Mouse (Mus musculus) hematopoietic stem cell, adult 5-6 weeks (primary cell): ENCODE results near the gene Tmco4. TPM values are rescaled to one million over a fixed set of nuclear protein-coding genes. Genes with fewer than 3 reads are reported as not detected.

Source experiments
- ATAC-seq, 2 experiments: fragments of 125-278 bp in 1 of 2; replicated peaks in 1 of 2; 2 replicates each; pipeline ENCODE4 v1.8.0; 2016 to 2017; ENCODE audit warnings: inconsistent platforms in 2 of 2, mild to moderate bottlenecking in 2 of 2, moderate number of reproducible peaks in 2 of 2, low read depth in 1 of 2, moderate TSS enrichment in 1 of 2; ENCODE audit not compliant: low FRiP score in 2 of 2, poor library complexity in 2 of 2, severe bottlenecking in 2 of 2, insufficient read depth in 1 of 2, low TSS enrichment in 1 of 2
- total RNA-seq: library from RNA; stranded (forward); fragments of 172-1452, 232-1000 nt; gene quantifications from 2 replicates; pipeline ENCODE4 v1.2.3, GENCODE M21; 2017

The Tmco4 gene
- total RNA-seq, 1 experiment from 2014 or later, result 14.0 TPM

GRCm38 (mm10) chr4:139092356-139093195 lies 119.9 kb downstream of the Tmco4 start, which contains the start of gene Nbl1:
TSS of gene Nbl1 (minus strand) at chr4:139092993.
- no peak for ATAC-seq

GRCm38 (mm10) chr4:139093196-139093530 lies 120.5 kb downstream of the Tmco4 start:
- no peak for ATAC-seq

DNA sequence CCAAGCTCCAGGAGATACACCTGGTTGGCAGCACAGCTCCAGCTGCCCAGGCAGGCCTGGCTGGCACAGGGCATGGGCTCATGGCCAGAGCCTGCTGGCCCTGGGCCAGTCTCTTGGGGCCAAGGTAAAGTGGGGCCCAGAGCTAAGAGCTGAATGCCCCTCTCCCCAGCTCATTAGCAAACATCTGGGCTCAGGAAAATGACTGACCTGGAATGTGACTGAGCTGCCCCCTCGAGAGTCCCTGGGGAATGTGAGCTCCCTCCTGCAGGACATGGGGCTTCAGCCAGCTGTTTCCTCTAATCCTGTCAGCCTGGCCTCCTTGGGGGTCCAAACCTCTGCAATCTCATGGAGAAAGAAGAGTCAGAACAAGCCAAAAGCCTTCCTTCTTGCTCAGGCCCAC lies 122.7 kb downstream of the Tmco4 start:
- no peak for ATAC-seq

DNA sequence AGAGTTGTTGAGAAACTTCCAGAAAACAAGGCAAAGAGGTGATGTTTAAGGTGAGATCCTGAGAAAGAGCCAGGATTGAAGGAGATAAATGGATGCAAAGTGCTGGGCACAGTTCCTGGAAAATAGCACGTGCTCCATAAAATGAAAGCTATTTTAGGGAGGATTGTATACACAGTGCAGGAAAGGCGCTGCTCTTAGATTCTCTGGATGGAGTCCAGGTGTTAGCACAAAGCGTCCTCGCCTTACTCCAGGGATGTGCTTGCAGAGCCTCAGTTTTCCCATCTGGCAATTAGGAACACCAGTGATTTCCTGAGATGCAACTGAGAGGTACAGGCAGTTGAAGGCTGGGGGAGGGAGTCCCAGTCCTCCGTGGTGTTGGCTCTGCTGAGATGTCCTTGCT lies 123.5 kb downstream of the Tmco4 start:
- ATAC-seq, result no peak

DNA sequence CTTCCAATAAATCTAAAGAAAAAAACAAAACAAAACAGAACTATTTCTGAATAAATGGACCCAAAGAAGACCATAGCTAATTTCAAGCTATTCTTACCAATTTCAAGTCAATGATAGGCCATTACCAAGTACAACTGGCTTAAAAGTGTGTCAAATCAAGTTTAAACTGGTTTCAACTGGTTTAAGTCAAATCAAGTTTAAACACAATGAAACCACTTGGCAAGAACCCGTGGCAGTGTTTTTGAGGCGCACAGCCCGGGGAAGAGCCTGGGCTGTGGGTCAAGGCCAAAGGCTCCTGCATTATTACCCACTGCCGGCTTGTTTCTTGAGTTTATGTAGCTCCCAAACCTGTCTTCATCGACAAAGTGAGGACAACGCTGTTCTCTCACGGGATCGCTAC lies 127.6 kb downstream of the Tmco4 start:
- ATAC-seq, result no peak

- no peak for ATAC-seq
These were observed 128.9 kb downstream of the Tmco4 start for GRCm38 (mm10) chr4:139101546-139101945.

- no peak for ATAC-seq
These were observed 132.8 kb downstream of the Tmco4 start for GRCm38 (mm10) chr4:139105453-139105852.

Other genes with a start within 250 kb of the Tmco4 start
- gene Pla2g2c, start 248.1 kb upstream of the Tmco4 start, total RNA-seq, result not detected in 2 replicates
- not detected in 2 replicates for gene Ubxn10, start 235.7 kb upstream of the Tmco4 start, total RNA-seq
- gene Pla2g2f, start 215.3 kb upstream of the Tmco4 start, total RNA-seq, result not detected in 2 replicates
- gene Pla2g2d, start 197.2 kb upstream of the Tmco4 start, total RNA-seq, result not detected in 2 replicates
- not detected in 2 replicates for gene Pla2g5, start 109.4 kb upstream of the Tmco4 start, total RNA-seq
- not detected in 2 replicates for gene Gm13030, start 98.9 kb upstream of the Tmco4 start, total RNA-seq
- not detected in 2 replicates for gene Pla2g2e, start 94.9 kb upstream of the Tmco4 start, total RNA-seq
- gene Otud3, start 58.9 kb upstream of the Tmco4 start, total RNA-seq, result 10.4 and 12.3 TPM in 2 replicates
- not detected in 2 replicates for gene Rnf186, start 5.8 kb upstream of the Tmco4 start, total RNA-seq
- not detected in 2 replicates for gene Htr6, start 102.7 kb downstream of the Tmco4 start, total RNA-seq
- 0.45 TPM in 1 of 2 replicates, not detected in the other for gene Nbl1, start 120.1 kb downstream of the Tmco4 start, total RNA-seq
- gene Minos1, start 158.2 kb downstream of the Tmco4 start, total RNA-seq, result 93.3 and 143 TPM in 2 replicates
- gene Capzb, start 220.0 kb downstream of the Tmco4 start, total RNA-seq, result 96.1 and 101 TPM in 2 replicates